9 mouse cellular contexts compared by ENCODE assay signal in genomic region chr7:16042850-16043775, GRCm38 (mm10). TPM values are rescaled to one million over a fixed set of nuclear protein-coding genes. Genes with fewer than 3 reads are reported as not detected.
DNase-seq lines count a peak whose midpoint lies in the region; ATAC-seq and TF ChIP-seq lines count a peak whose summit lies in the region.
"Had no signal": no experiment of that assay in that cellular context is flagged by ENCODE, and none has a peak within 500 bp of the region (broad histone marks: within the 10 kb centered on the region; RNA-seq: fewer than 3 reads in every experiment).

No protein-coding gene starts in this region.

- no peak for TF ChIP-seq CTCF in hindbrain, postnatal 0 days (IDR thresholded peaks at IDR 0.05; ENCODE audit: low read depth)

- H3K9ac ChIP-seq in hindbrain, embryonic 13.5 days = 0 out of 2 replicates have a peak overlapping the region, but pooled peaks have one; percentile 35
- H3K9ac ChIP-seq in hindbrain, postnatal 0 days (replicated peaks; ENCODE audit: low read length) = no peak overlapping the region

- no peaks in the 10 kb centered on the region for H3K36me3 ChIP-seq in hindbrain, embryonic 13.5 days
- no peaks in the 10 kb centered on the region for H3K36me3 ChIP-seq in hindbrain, postnatal 0 days (ENCODE audit: insufficient read depth, low read length)

- H3K27ac ChIP-seq in hindbrain, embryonic 13.5 days = peak overlapping the region; percentile 30
- H3K27ac ChIP-seq in hindbrain, postnatal 0 days = no peak overlapping the region

- ATAC-seq in hindbrain, embryonic 13.5 days (ENCODE audit: low FRiP score) = no peak
- ATAC-seq in hindbrain, postnatal 0 days = no peak

- no peak for DNase-seq in hindbrain, postnatal 0 days (ENCODE audit: low spot score)
- peak; percentile 28 for DNase-seq in thymus, postnatal 14 days
- no peak for DNase-seq in thymus, adult 18-20 months
- peak; percentile 73 for DNase-seq in induced T-regulatory cell, adult 2 months (ENCODE audit: low read depth)
- no peak for DNase-seq in frontal cortex, postnatal 25 days (ENCODE audit: low spot score in 2 of 2)
- DNase-seq in B cell, adult 2 months = no peak
- DNase-seq: cerebellum, postnatal 36 days; lung, adult 18-20 months had no signal

- H3K4me2 ChIP-seq in hindbrain, embryonic 13.5 days = no peak overlapping the region
- H3K4me2 ChIP-seq in hindbrain, postnatal 0 days (ENCODE audit: low read depth, low read length) = no peak overlapping the region

- H3K27me3 ChIP-seq in hindbrain, embryonic 13.5 days = no peaks in the 10 kb centered on the region
- H3K27me3 ChIP-seq in hindbrain, postnatal 0 days (ENCODE audit: insufficient read depth, low read length) = no peaks in the 10 kb centered on the region

- H3K9me3 ChIP-seq in hindbrain, embryonic 13.5 days = no peaks in the 10 kb centered on the region
- H3K9me3 ChIP-seq in hindbrain, postnatal 0 days (ENCODE audit: low read length) = no peaks in the 10 kb centered on the region

- no peak overlapping the region for H3K4me3 ChIP-seq in hindbrain, embryonic 13.5 days
- no peak overlapping the region for H3K4me3 ChIP-seq in hindbrain, postnatal 0 days (ENCODE audit: low read length)

- H3K4me1 ChIP-seq in hindbrain, embryonic 13.5 days (replicated peaks) = peaks cover 52% of the 10 kb centered on the region
- peaks cover 19% of the 10 kb centered on the region for H3K4me1 ChIP-seq in hindbrain, postnatal 0 days (ENCODE audit: insufficient read depth, low read length)

- 82% methylated on average over 10 of the region's 10 CpGs for WGBS in hindbrain, embryonic 13.5 days
- 69% methylated on average over 10 of the region's 10 CpGs for whole genome bisulfite sequencing in hindbrain, postnatal 0 days

RNA-seq across cellular contexts. Expression of gene Bicra, which starts 4.6 kb away (rescaled TPM):
- polyA plus RNA-seq in hindbrain, embryonic 13.5 days (2015; fragmentation: Nextera tagmentation; extraction: Ambion mirVana) = 8.2 and 8.4 TPM in 2 replicates
- 6.2 and 8.5 TPM in 2 replicates for total RNA-seq in hindbrain, postnatal 0 days (2014; rRNA removed)
- 3.4 and 3.8 TPM in 2 replicates for polyA plus RNA-seq in hindbrain, postnatal 0 days (2015; fragmentation: Nextera tagmentation; extraction: Ambion mirVana)

RNA-seq across cellular contexts. Expression of gene Zfp541, which starts 18.5 kb away (rescaled TPM):
- polyA plus RNA-seq in hindbrain, embryonic 13.5 days (2015; fragmentation: Nextera tagmentation; extraction: Ambion mirVana) = 0.09 TPM in 2 replicates
- total RNA-seq in hindbrain, postnatal 0 days (2014; rRNA removed) = 0.31 and 0.72 TPM in 2 replicates
- polyA plus RNA-seq in hindbrain, postnatal 0 days (2015; fragmentation: Nextera tagmentation; extraction: Ambion mirVana) = 0.15 and 0.24 TPM in 2 replicates

RNA-seq across cellular contexts. Expression of gene Napa, which starts 55.1 kb away (rescaled TPM):
- 212 and 237 TPM in 2 replicates for polyA plus RNA-seq in hindbrain, embryonic 13.5 days (2015; fragmentation: Nextera tagmentation; extraction: Ambion mirVana)
- 413 and 441 TPM in 2 replicates for total RNA-seq in hindbrain, postnatal 0 days (2014; rRNA removed)
- polyA plus RNA-seq in hindbrain, postnatal 0 days (2015; fragmentation: Nextera tagmentation; extraction: Ambion mirVana) = 253 and 256 TPM in 2 replicates

Comparison
In these comparisons a context has a peak if more than half of its experiments do, and no peak if none do; other contexts are left out.
1. DNase-seq: peak in thymus, postnatal 14 days (single experiment) and induced T-regulatory cell, adult 2 months (single experiment); none in hindbrain, postnatal 0 days (single experiment), thymus, adult 18-20 months (0 of 2), frontal cortex, postnatal 25 days (0 of 2) and B cell, adult 2 months (0 of 2).